Mouse (Mus musculus) lung, adult 2 months (tissue): Measurements from ENCODE around the gene Bhlhe40.

Experiments
- CTCF ChIP-seq: fragments of 200-500 bp; IDR thresholded peaks from 2 replicates; pipeline ENCODE4 v1.5.1; 2011; ENCODE audit warnings: mild to moderate bottlenecking, low read length, control low read depth; ENCODE audit not compliant: insufficient read depth
- POLR2A ChIP-seq: fragments of 200-500 bp; IDR thresholded peaks from 2 replicates; pipeline ENCODE4 v1.6.1; 2011; ENCODE audit warnings: low read depth, mild to moderate bottlenecking, control low read depth, low read length, borderline replicate concordance; ENCODE audit errors: extremely low read depth

DNA sequence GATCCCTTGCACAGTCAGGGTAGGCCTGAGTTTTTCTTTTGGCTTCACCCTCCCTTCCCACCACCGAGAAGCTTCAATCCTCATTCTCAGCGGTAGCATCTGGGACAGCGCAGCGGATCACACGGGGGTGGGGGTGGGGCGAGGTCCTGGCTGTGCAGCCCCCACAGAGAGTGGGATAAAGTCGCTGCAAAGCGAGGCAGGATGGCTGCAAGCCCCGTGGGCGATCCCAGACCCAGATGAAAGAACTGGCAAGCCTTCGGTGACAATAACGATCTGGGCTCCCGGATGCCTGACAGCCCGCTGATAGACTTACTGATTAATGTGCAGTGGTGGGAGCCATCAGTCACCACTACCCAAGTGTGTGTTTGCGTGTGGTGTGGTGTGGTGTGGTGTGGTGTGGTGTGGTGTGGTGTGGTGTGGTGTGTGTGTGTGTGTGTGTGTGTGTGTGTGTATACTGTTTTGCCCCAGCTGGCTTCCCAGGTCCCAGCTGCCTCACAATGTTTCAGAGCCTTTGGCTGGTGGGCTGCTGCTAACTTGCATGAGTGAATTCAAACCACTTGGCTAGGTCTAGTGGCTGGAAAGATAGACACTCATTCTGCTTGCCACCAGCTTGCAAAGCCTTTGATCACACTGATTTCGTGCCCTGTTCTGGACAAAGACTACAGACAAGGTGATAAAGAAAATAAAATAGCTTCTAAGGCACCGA lies 40.4 kb downstream of the Bhlhe40 start:
- no peak for TF ChIP-seq CTCF
- TF ChIP-seq POLR2A, result no peak
